Mouse (Mus musculus) liver, embryonic 14.5 days (tissue): ENCODE measurements at regions not wholly inside any gene's neighbourhood (a gene's known extent, or its start where the extent isn't known, plus 50 kb on each side); places are given as distances from the start of the nearest gene placed in this dataset.

ENCODE experiments used
- CTCF ChIP-seq: IDR thresholded peaks from 2 replicates; pipeline ENCODE4 v1.5.1; 2016; ENCODE audit warnings: antibody characterized with exemption, low read depth, control low read depth
- EP300 ChIP-seq: IDR thresholded peaks from 2 replicates; pipeline ENCODE4 v1.6.1; 2016; ENCODE audit warnings: antibody characterized with exemption, low read depth

- no peak for TF ChIP-seq CTCF
- no peak for TF ChIP-seq EP300
Measured at GRCm38 (mm10) chr2:108824025-108824424, 456.5 kb upstream of the Kif18a start.
